Mouse (Mus musculus) cortical plate, adult 2 months (tissue): ENCODE data around the gene Pla2g15.

Experiments used
- CTCF ChIP-seq: fragments of 200-500 bp; IDR thresholded peaks from 2 replicates; pipeline ENCODE4 v1.5.1; 2011; ENCODE audit warnings: mild to moderate bottlenecking, control low read depth, low read length; ENCODE audit not compliant: insufficient read depth; ENCODE audit errors: extremely low read depth
- POLR2A ChIP-seq: fragments of 200-500 bp; IDR thresholded peaks from 2 replicates; pipeline ENCODE4 v1.6.1; 2011; ENCODE audit warnings: mild to moderate bottlenecking, low read length, control low read depth; ENCODE audit not compliant: insufficient read depth; ENCODE audit errors: extremely low read depth

- TF ChIP-seq POLR2A (no peak), CTCF (no peak)
Observed at GRCm38 (mm10) chr8:106127054-106127453, 23.1 kb upstream of the Pla2g15 start.
